Mouse (Mus musculus) G1E (cell line): ENCODE measurements around the gene Sfxn5.

Source experiments
- CTCF ChIP-seq: IDR thresholded peaks from 2 replicates; pipeline ENCODE4 v1.5.1; 2012; ENCODE audit warnings: low read depth, low read length, inconsistent platforms, mixed read lengths
- TAL1 ChIP-seq: conservative IDR thresholded peaks from 2 replicates; pipeline ENCODE4 v1.6.1; 2012; ENCODE audit warnings: low read depth, low read length, inconsistent platforms, mixed read lengths

DNA sequence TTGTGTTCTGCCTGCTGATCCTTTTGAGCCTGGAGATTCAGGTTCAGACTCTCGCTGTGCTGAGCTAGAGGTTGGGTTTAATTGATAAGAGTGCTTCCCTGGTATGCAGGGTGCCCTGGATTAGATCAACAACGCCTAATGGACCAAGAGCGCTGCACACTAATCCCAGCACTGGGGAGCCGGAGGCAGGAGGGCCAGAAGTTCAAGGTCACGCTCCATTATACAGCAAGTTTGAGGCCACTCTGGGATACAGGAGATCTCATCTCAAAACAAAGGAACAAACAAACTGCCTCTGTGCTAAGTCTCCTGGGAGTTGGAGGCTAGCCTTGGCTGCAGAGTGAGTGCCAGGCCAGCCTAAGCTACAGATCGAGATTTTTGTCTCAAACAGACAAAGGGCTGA is 77.6 kb downstream of the Sfxn5 start:
- no peak for TF ChIP-seq CTCF
- no peak for TF ChIP-seq TAL1
